Comparison of ENCODE assay signal across 14 mouse cellular contexts in genomic region chr13:54978804-54979203, GRCm38 (mm10). TPM values are rescaled to one million over a fixed set of nuclear protein-coding genes. Genes with fewer than 3 reads are reported as not detected.
DNase-seq lines count a peak whose midpoint lies in the region; ATAC-seq lines count a peak whose summit lies in the region.
"Had no signal": no experiment of that assay in that cellular context is flagged by ENCODE, and none has a peak within 500 bp of the region (broad histone marks: within the 10 kb centered on the region; RNA-seq: fewer than 3 reads in every experiment).

No protein-coding gene starts in this region.

- peaks cover 67% of the 10 kb centered on the region for H3K4me1 ChIP-seq in forebrain, embryonic 10.5 days
- peaks cover 44% of the 10 kb centered on the region for H3K4me1 ChIP-seq in forebrain, embryonic 15.5 days
- H3K4me1 ChIP-seq: intestine, embryonic 15.5 days had no signal

- H3K27ac ChIP-seq in forebrain, embryonic 10.5 days: 0 out of 2 replicates have a peak overlapping the region, but pooled peaks have one; percentile 32
- no peak overlapping the region for H3K27ac ChIP-seq in forebrain, embryonic 15.5 days (replicated peaks)
- H3K27ac ChIP-seq: heart, adult 2 months; intestine, embryonic 15.5 days; liver, embryonic 14.5 days had no signal

- ATAC-seq in forebrain, embryonic 15.5 days (replicated peaks): no peak
- ATAC-seq: activated CD4-positive, CD25-positive, alpha-beta regulatory T cell, adult 4 months; intestine, embryonic 15.5 days had no signal

- 24% methylated on average over 8 of the region's 8 CpGs for WGBS in forebrain, embryonic 10.5 days
- WGBS in forebrain, embryonic 15.5 days: 27% methylated on average over 8 of the region's 8 CpGs

- H3K4me2 ChIP-seq in forebrain, embryonic 15.5 days (replicated peaks): no peak overlapping the region
- H3K4me2 ChIP-seq: intestine, embryonic 15.5 days had no signal

- no peak overlapping the region for H3K9ac ChIP-seq in forebrain, embryonic 15.5 days (replicated peaks)
- H3K9ac ChIP-seq: intestine, embryonic 15.5 days; liver, embryonic 14.5 days had no signal

- no peak for DNase-seq in forebrain, embryonic 10.5 days (ENCODE audit: extremely low spot score, low spot score)
- DNase-seq in lung, postnatal 14 days: peak; percentile 25
- DNase-seq in lung, adult 18-20 months: no peak
- peak; percentile 63 for DNase-seq in brain, adult 2 months (ENCODE audit: low read depth, low spot score)
- DNase-seq in cerebellum, postnatal 14 days: peak; percentile 69 to 70
- DNase-seq in kidney, postnatal 25 days: no peak
- DNase-seq: heart, adult 2 months; kidney, postnatal 10 days; right cerebral cortex, postnatal 4 days; thymus, adult 18-20 months had no signal

- H3K9me3 ChIP-seq in forebrain, embryonic 10.5 days: no peaks in the 10 kb centered on the region
- H3K9me3 ChIP-seq in forebrain, embryonic 15.5 days: no peaks in the 10 kb centered on the region
- H3K9me3 ChIP-seq: intestine, embryonic 15.5 days had no signal

- H3K36me3 ChIP-seq in forebrain, embryonic 10.5 days (replicated peaks): no peaks in the 10 kb centered on the region
- no peaks in the 10 kb centered on the region for H3K36me3 ChIP-seq in forebrain, embryonic 15.5 days
- H3K36me3 ChIP-seq: intestine, embryonic 15.5 days had no signal

- peaks cover 89% of the 10 kb centered on the region for H3K27me3 ChIP-seq in forebrain, embryonic 10.5 days (ENCODE audit: poor library complexity, severe bottlenecking)
- H3K27me3 ChIP-seq in forebrain, embryonic 15.5 days: peaks cover 6% of the 10 kb centered on the region; the same call in 1 of the 2 replicates
- H3K27me3 ChIP-seq: intestine, embryonic 15.5 days had no signal

- no peak overlapping the region for H3K4me3 ChIP-seq in forebrain, embryonic 10.5 days
- H3K4me3 ChIP-seq in forebrain, embryonic 15.5 days: no peak overlapping the region
- H3K4me3 ChIP-seq: heart, adult 2 months; intestine, embryonic 15.5 days had no signal

RNA-seq across cellular contexts. Expression of gene Unc5a, which starts 29.6 kb away (rescaled TPM):
- polyA plus RNA-seq in forebrain, embryonic 10.5 days (2016; fragmentation: Nextera tagmentation; extraction: Ambion mirVana): 2.4 TPM in 2 replicates
- polyA plus RNA-seq in forebrain, embryonic 15.5 days (2015; fragmentation: Nextera tagmentation; extraction: Ambion mirVana): 16.6 and 16.9 TPM in 2 replicates

RNA-seq across cellular contexts. Expression of gene Hk3, which starts 42.4 kb away (rescaled TPM):
- 0.58 TPM in 2 replicates for polyA plus RNA-seq in forebrain, embryonic 10.5 days (2016; fragmentation: Nextera tagmentation; extraction: Ambion mirVana)
- polyA plus RNA-seq in forebrain, embryonic 15.5 days (2015; fragmentation: Nextera tagmentation; extraction: Ambion mirVana): 0.73 and 1.2 TPM in 2 replicates

Comparison
In these comparisons a context has a peak if more than half of its experiments do, and no peak if none do; other contexts are left out.
1. DNase-seq: peak in lung, postnatal 14 days (single experiment), brain, adult 2 months (single experiment) and cerebellum, postnatal 14 days (2 of 2); none in forebrain, embryonic 10.5 days (single experiment), lung, adult 18-20 months (0 of 2) and kidney, postnatal 25 days (0 of 2).